Mouse (Mus musculus): Measurements from ENCODE around the gene Ilkap.

The Ilkap gene

DNA sequence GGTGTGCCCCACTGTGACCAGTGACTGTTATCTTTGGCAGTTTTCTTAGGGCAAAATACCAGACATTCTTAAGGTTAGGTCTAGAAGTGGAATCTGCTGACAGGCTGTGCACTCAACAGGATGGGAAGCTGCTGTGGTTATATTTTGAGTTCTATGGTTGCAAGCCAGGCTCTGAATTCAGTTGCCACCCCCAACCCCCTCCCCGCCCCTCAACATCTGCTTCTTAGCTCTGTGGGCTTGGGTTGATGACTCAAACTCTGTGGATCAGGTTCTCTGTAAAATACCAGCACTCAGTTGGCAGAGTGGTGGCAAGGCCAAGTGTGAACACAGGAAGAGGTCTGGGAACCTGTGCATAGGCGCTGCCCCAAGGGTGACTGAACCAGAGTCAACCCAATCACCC lies 46.3 kb downstream of the Ilkap start:
- DNase-seq = no peak

DNA sequence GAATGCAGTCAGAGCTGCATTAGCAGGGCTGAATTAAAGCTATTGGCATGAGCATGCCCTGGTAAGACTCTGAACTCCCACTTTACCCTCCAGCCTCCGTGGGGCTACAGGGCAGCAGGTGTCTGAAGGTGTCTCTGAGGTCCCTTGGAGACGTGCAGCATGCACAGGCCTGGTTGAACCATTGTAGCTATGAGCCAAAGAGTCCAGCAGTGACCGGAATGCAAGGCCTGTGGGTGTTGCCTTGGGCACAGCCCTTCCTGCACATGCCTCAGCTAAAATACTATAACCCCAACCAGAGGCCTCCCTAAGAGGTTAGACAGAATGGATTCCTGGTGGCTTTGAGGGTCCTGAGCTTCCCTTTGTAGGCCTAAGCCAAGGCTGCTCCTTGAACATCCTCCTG lies 47.4 kb downstream of the Ilkap start:
- no peak for DNase-seq

DNA sequence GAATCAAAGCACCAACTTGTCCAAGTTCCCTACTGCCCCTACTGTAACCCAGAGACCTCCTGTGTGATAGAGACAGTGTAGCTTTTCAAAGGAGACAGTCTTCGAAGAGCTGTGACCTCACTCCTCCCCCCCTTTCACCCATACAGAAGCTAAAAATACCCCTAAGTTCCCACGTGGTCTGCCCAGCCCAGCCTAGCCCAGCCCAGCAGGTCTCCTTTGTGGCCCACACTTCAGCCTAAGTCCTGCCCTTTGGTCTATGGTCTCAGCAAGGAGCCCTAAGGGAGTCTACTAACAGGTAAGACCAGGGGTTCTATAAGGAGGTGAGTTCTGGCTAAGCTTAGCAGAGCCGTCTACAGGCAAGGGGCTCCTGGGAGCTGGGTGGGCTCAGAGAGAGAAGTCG lies 47.8 kb downstream of the Ilkap start, which contains the start of gene Klhl30:
Gene Klhl30 (plus strand): TSS at position 176 of the 400 bp plus-strand sequence.
- DNase-seq = no peak

DNA sequence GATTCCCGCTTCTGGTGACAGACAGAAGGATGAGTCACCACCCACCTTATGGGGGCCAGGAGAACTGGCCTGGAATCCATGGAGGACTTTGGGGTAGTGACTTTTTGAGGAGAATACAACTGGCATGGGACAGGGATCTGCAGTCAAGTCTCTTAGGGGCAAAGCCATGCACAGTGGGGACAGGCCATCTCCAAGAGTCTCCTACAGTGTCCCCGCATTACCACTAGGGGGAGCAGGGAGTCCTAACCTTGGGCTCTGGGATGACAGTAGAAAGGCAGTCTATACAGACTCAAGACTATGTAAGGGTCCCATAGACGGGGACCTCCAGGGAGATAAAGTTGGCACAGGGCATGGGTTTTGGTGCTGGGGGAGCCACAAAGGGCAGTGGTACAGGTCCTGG lies 51.7 kb downstream of the Ilkap start:
- DNase-seq = peak; percentile 22

DNA sequence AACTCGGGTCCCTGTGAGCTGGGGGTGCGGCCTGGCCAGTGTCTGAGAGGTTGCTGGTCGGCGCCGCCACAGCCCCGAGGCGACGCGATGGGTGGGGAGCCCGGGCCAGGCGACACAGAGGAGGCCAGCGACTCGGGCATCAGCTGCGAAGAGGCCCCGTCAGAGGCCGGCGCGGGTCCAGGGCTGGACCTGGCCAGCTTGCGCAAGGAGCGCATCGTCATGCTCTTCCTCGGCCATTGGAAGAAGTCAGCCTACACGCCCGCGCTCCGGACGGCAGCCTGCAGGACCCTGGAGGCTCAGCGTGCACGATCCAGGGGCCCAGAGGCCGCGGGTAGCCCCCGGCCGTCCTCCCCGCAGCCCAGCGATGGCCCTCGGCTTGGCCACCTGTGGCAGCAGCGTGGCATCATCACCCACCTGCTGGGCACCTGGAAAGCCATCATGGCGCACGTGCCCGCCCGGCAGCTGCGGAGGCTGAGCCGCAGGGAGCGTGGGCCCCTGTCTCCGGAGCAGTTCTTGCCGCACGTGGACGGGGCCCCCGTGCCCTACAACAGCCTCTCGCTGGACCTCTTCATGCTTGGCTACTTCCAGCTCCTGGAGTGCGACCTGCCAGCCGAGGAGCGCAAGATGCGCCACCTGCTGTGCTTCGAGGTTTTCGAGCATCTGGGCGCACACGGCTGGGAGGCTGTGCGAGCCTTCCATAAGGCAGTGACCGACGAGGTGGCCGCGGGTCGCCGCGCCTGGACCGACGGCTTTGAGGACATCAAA lies 53.5 kb downstream of the Ilkap start:
- DNase-seq = no peak

DNA sequence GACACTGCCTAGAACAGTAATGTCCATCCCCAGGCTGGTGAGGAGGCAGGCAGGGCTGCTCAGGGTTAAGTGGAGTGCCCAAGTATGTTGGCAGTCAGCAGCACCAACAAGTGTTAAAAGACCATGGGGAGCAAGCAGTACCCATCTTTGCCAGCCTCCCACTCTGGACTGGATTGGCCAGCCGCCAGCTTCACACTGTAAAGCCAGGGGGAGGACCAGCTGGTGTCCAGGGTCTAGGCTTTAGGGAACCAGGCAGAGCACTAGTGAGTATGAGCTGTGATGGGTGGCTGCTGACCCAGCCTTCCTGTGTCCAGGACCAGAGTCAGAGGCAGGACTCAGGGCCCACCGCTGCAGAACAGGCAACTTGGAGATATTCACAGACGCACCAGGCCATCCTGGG lies 54.6 kb downstream of the Ilkap start:
- DNase-seq = no peak

DNA sequence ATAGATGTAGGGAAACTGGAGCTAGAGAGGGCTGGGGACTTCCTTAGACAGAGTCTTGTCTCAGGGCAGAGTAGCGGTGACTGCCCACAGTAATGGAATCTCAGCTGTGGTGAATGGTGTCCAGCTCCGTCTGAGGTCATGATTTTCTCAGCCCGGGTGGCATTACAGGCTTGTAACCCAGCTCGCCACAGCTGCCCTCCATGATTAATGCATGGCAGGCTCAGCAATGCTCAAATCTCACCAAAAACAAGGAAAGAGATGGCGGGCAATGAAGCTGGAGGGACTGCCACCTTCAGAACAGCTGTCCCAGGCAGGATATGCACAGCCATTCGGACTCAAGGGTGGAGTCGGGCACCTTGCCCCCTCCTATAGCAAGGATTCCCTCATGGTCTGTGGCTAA lies 61.3 kb downstream of the Ilkap start:
- no peak for DNase-seq

DNA sequence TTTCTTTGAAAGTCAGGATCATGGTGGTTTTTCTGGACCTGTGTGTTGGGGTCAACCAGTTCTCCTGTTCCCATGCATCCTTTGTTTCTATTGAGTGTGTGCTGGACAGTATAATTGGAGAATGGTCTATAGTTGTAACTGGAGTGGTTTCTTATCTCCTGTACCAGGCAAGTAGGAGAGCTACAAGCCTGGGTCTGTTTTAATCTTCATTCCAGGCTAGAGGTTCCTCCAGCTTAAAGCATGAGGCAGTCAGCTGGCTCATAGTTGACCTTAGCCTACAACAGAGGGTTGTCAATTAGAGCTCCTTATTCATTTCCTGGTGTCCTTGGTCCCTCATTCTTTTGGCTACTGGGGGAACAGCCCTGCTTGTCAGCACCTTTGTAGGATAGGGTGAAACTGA lies 65.0 kb downstream of the Ilkap start:
- no peak for DNase-seq

DNA sequence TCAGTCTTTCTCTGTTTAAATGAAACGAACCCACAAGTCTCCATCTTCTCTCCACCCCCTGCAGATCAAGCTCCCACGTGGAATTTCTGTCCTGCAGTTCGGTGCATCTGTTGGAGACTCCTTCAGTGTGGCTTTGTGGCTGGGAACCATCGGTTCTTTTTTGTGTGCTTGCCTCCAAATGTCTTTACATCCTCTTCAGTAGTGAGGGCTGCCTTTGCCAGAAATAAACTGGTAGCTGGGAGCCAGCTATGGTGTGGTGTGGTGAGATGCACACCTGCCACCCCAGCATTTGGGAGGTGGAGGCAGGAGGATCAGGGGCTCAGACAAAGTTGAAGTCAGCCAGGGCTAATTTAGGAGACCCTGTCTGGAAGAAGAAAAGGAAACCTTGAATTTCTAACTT lies 66.5 kb downstream of the Ilkap start:
- peak; percentile 40 for DNase-seq

DNA sequence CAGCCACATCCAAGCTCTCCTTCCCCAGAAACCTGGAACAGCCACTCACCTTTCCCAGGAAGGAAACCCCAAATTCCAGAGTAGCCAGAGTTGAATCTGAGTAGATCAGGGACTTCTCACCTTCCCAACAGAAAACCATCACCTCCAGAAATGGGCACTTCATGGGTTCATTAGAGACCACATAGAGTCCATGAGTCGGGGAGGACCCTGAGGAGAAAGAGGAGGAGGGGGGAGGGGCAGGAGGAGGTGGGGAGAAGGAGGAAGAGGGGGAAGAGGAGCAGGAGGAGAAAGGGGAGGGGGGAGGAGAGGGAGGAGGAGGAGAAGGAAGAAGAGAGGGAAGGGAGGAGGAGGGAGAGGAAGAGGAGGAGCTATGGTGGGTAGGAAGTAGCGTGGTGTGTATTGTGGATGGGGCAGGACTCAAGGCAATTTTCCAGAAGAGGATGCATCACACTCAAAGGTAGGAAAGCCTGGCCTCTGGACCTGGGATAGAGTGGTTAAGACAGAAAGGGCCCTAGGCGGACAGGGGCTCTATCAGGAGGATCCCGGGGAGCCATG lies 73.0 kb downstream of the Ilkap start:
- no peak for DNase-seq

DNA sequence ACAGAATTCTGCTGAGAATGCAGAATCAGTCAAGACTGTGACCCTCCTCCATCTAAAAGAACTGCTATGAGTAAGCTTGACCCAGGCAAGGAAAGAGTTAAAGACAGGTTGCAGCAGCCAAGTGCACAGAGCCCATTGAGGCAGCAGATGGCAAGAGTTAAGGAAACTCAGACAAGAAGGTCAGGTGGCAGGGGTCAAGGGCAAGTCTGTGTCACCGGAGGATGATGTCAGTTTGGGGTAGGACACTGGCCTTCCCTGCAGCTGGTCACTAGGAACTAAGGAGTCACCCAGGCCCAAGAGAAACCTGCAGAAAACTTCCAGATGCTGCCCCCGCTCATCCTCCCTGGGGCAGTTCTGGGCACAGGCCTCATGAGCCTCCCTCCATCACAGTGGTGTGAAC lies 74.0 kb downstream of the Ilkap start:
- DNase-seq = no peak

Data from layer of hippocampus, adult 9-11 months (tissue).